Mouse (Mus musculus): ENCODE measurements at regions not wholly inside any gene's neighbourhood (a gene's known extent, or its start where the extent isn't known, plus 50 kb on each side); places are given as distances from the start of the nearest gene placed in this dataset.
"Not testable (repeated sequence)": the region's sequence is repeated elsewhere in the genome, so short reads cannot be mapped to it uniquely, and the experiment has no call there.

DNA sequence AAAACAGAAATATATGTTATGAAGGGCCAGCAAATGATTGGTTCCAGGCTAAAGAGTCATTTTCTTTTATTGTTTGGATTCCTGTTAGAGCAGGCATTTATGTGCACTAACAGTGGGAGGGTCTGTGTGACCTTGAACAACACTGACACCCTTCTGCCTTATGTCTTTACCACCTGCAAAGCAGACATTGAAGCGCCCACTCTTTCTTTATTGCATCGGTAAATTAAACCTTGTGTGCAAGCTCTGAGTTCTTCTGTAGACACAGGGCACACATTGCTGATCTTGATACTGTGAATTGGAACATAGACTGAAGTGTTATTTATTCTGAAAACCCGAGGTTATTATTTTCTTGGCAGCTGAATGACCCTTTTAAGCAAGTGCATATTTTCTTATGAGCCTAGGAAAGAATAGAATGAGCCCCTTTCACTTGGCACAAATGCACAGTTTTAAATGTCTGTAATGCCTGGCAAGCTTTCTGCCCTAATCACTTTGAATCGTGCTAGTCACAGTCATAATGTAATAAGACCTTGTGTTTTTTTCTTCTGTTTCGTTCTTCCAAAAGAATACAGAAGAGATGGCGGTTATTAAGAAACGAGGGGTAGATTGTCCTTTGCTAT, 125.1 kb upstream of the Cobl start:
- 75% methylated on average over 7 of the region's 7 CpGs for WGBS
- no peak for ATAC-seq (replicated peaks; ENCODE audit: low FRiP score)
- no peak for DNase-seq (ENCODE audit: low spot score)

DNA sequence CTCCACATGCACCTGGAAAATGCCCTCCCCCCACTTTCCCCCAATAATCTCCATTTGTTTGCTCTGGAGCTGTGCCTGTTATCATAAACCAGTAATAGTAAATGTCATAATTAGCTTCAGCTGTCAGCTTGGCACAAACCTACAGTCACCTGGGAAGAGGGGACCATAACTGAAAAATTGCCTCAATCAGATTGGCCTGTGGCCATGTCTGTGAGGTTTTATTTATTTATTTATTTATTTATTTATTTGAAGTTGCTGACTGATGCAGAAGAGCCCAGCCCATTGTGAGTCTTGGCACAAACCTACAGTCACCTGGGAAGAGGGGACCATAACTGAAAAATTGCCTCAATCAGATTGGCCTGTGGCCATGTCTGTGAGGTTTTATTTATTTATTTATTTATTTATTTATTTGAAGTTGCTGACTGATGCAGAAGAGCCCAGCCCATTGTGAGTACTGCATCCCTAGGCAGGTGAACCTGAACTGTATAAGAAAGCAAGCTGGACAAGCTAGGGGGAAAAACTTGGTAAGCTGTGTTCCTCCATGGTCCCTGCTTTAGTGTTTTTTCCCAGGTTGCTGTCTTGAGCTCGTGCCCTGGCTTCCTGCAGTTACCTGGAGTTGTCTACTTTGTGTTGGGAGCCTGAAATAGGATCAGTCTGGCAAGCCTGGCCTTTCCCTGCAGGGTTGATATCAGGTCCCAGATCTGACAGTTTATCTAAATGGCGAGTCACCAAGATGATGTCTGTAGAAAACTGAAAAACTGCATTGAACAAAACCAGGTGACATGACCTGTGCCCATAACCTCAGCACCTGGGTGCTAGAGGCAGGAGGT, 120.3 kb upstream of the Cobl start:
- not testable (repeated sequence) for H3K4me3 ChIP-seq (ENCODE audit: low read depth, low read length); H3K27me3 ChIP-seq (ENCODE audit: control insufficient read depth, insufficient read depth, low read length); H3K4me2 ChIP-seq (ENCODE audit: low read depth, low read length, severe bottlenecking); H3K9me3 ChIP-seq (ENCODE audit: control insufficient read depth, low read length); H3K27ac ChIP-seq (ENCODE audit: low read depth, low read length); DNase-seq (ENCODE audit: low spot score); H3K4me1 ChIP-seq (replicated peaks; ENCODE audit: control insufficient read depth, insufficient read depth, low read length); ATAC-seq (replicated peaks; ENCODE audit: low FRiP score); H3K36me3 ChIP-seq (ENCODE audit: control insufficient read depth, insufficient read depth, low read length); H3K9ac ChIP-seq (ENCODE audit: low read length)
- 88% methylated on average over 2 of the region's 2 CpGs for WGBS

More for the DNA sequence above, 125.1 kb upstream of the Cobl start:
- Histone ChIP-seq H3K27me3 (ENCODE audit: control insufficient read depth, insufficient read depth, low read length) (no peaks in the 10 kb centered on the region), H3K36me3 (ENCODE audit: control insufficient read depth, insufficient read depth, low read length) (no peaks in the 10 kb centered on the region), H3K9me3 (ENCODE audit: control insufficient read depth, low read length) (no peaks in the 10 kb centered on the region), H3K27ac (ENCODE audit: low read depth, low read length) (no peak overlapping the region), H3K9ac (ENCODE audit: low read length) (no peak overlapping the region), H3K4me2 (ENCODE audit: low read depth, low read length, severe bottlenecking) (no peak overlapping the region), H3K4me3 (ENCODE audit: low read depth, low read length) (no peak overlapping the region), H3K4me1 (replicated peaks; ENCODE audit: control insufficient read depth, insufficient read depth, low read length) (no peaks in the 10 kb centered on the region)

DNA sequence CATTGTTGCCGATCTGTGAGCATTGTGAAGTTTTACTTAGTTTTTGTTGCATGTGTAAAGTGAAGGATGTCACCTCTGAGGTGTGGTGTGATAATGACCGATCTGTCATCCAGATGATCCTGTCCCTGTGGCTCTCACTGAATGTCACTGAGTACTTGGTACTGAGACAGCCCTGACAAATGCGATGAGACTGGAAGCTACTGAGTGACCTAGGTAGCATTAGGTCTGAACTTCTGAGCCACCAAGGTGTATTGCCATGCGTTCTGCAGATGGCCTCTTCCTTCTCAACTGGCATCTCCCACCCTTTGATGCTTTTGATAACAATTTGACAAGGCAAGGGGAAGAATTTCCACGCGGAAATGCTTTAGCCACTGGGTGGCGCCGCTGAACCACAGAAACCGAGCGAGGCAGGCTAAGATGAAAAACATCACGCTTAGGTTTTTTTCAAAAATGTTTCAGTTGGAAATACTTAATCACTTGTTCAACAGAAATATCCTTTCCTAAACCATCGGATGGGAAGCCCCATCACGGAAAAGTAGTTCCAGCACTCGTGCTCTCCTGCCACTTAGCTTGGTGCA, 114.3 kb upstream of the Cobl start:
- Histone ChIP-seq H3K4me1 (replicated peaks; ENCODE audit: control insufficient read depth, insufficient read depth, low read length) (no peaks in the 10 kb centered on the region), H3K36me3 (ENCODE audit: control insufficient read depth, insufficient read depth, low read length) (no peaks in the 10 kb centered on the region), H3K27ac (ENCODE audit: low read depth, low read length) (no peak overlapping the region), H3K4me3 (ENCODE audit: low read depth, low read length) (no peak overlapping the region), H3K4me2 (ENCODE audit: low read depth, low read length, severe bottlenecking) (no peak overlapping the region), H3K9ac (ENCODE audit: low read length) (no peak overlapping the region), H3K9me3 (ENCODE audit: control insufficient read depth, low read length) (no peaks in the 10 kb centered on the region), H3K27me3 (ENCODE audit: control insufficient read depth, insufficient read depth, low read length) (no peaks in the 10 kb centered on the region)
- WGBS, result 43% methylated on average over 14 of the region's 14 CpGs
- DNase-seq (ENCODE audit: low spot score), result peak; percentile 75
- peak; percentile 66 for ATAC-seq (replicated peaks; ENCODE audit: low FRiP score)

DNA sequence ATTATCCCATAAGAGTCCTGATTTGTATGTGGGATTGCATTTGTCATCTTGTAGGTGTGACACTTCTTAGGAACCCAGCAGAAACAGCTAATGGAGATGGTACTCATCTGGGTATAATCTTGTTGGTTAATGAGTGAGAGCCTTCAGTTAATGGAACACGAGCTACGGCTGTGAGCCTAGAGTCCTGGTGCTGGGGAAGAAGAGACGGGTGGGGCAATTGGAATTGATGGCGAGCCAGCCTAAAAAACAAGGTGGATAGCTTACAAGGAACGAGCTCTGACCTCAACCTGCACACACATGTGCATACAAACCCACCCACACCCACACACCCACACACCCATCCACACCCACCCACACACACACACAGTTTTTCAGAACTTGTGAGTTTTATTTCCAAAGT, 94.9 kb upstream of the Cobl start:
- no peaks in the 10 kb centered on the region for H3K9me3 ChIP-seq (ENCODE audit: control insufficient read depth, low read length)
- no peaks in the 10 kb centered on the region for H3K27me3 ChIP-seq (ENCODE audit: control insufficient read depth, insufficient read depth, low read length)
- no peaks in the 10 kb centered on the region for H3K4me1 ChIP-seq (replicated peaks; ENCODE audit: control insufficient read depth, insufficient read depth, low read length)
- ATAC-seq (replicated peaks; ENCODE audit: low FRiP score), result peak; percentile 57
- no peak overlapping the region for H3K27ac ChIP-seq (ENCODE audit: low read depth, low read length)
- H3K4me2 ChIP-seq (ENCODE audit: low read depth, low read length, severe bottlenecking), result no peak overlapping the region
- DNase-seq (ENCODE audit: low spot score), result no peak
- no peak overlapping the region for H3K9ac ChIP-seq (ENCODE audit: low read length)
- no peaks in the 10 kb centered on the region for H3K36me3 ChIP-seq (ENCODE audit: control insufficient read depth, insufficient read depth, low read length)
- H3K4me3 ChIP-seq (ENCODE audit: low read depth, low read length), result no peak overlapping the region
- 78% methylated on average over 5 of the region's 5 CpGs for WGBS

DNA sequence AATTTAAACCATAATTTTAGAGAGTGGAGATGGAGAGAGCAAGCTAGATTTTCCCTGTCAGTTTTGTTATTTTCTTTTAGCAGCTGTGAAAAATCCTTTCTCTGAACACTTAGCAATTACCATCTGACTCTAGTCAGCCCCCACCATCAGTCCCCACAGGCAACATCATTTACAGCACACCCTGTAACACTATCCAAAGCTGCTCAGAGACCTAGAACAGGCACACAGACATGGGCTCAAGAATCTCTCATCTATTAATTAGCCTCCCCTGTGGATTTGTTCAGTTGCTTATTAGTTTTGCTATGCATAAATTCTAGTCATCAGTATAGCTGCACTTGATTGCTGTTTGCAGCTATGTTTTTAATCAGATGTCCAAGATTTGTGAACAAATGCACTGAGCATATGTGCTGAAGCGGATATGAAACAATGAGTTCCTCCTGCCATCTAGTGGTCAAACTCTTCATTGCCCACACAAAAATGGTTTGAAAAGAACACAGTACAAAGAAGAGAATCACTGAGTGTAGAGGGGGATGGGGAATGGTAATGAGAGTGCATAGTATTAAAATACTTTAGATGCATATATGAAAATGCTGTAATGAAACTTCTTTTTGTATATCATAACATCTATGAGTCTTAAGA, 94.4 kb upstream of the Cobl start:
- ATAC-seq (replicated peaks; ENCODE audit: low FRiP score) (peak; percentile 88), DNase-seq (ENCODE audit: low spot score) (no peak)
- H3K4me1 ChIP-seq (replicated peaks; ENCODE audit: control insufficient read depth, insufficient read depth, low read length), result no peaks in the 10 kb centered on the region
- H3K36me3 ChIP-seq (ENCODE audit: control insufficient read depth, insufficient read depth, low read length), result no peaks in the 10 kb centered on the region
- no peak overlapping the region for H3K4me2 ChIP-seq (ENCODE audit: low read depth, low read length, severe bottlenecking)
- no peak overlapping the region for H3K9ac ChIP-seq (ENCODE audit: low read length)
- H3K9me3 ChIP-seq (ENCODE audit: control insufficient read depth, low read length), result no peaks in the 10 kb centered on the region
- WGBS, result 25% methylated on average over 1 of the region's 1 CpGs
- no peak overlapping the region for H3K4me3 ChIP-seq (ENCODE audit: low read depth, low read length)
- H3K27ac ChIP-seq (ENCODE audit: low read depth, low read length), result no peak overlapping the region
- no peaks in the 10 kb centered on the region for H3K27me3 ChIP-seq (ENCODE audit: control insufficient read depth, insufficient read depth, low read length)

DNA sequence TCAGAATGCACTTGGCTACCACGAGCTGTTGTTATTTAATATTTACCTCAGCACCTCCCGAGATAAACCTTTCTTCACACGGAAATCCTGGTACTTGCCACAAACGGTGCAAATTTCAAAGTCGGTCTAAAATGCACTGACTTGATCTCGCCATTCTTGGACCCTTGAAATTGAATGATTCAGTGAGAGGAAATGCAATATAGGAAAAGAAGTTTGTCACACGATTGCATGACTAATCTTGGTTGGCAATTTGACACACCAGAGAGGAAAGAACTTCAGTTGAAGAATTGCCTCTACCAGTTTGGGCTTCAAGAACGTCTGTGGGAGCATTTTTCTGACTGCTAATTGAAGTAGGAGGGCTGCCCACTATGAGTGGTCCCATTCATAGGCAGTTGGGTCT, 93.4 kb upstream of the Cobl start:
- H3K4me1 ChIP-seq (replicated peaks; ENCODE audit: control insufficient read depth, insufficient read depth, low read length), result no peaks in the 10 kb centered on the region
- WGBS, result 89% methylated on average over 8 of the region's 8 CpGs
- no peak overlapping the region for H3K27ac ChIP-seq (ENCODE audit: low read depth, low read length)
- H3K36me3 ChIP-seq (ENCODE audit: control insufficient read depth, insufficient read depth, low read length), result no peaks in the 10 kb centered on the region
- no peak for ATAC-seq (replicated peaks; ENCODE audit: low FRiP score)
- H3K9me3 ChIP-seq (ENCODE audit: control insufficient read depth, low read length), result no peaks in the 10 kb centered on the region
- H3K4me2 ChIP-seq (ENCODE audit: low read depth, low read length, severe bottlenecking), result no peak overlapping the region
- H3K27me3 ChIP-seq (ENCODE audit: control insufficient read depth, insufficient read depth, low read length), result no peaks in the 10 kb centered on the region
- no peak overlapping the region for H3K4me3 ChIP-seq (ENCODE audit: low read depth, low read length)
- no peak overlapping the region for H3K9ac ChIP-seq (ENCODE audit: low read length)
- no peak for DNase-seq (ENCODE audit: low spot score)

DNA sequence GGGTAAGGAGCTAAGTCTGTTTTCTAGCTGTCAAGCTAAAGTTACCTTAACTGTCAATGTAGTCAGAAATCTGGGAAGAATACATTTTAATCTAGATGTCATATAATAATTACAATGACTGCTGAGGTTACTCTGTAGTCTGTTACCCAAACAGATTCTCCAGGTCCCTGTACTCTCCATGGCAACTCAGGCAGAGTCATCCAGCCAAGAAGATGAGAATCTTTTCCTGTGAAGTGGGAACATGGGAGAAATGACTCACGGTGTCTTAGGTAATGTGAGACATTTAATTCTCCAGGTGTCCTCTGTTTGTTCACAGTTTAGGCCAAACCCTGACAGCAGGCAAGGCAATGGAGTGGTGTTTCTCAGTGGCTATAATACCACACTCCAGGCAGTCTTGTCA, 81.0 kb upstream of the Cobl start:
- Histone ChIP-seq H3K27ac (ENCODE audit: low read depth, low read length) (no peak overlapping the region), H3K4me3 (ENCODE audit: low read depth, low read length) (no peak overlapping the region), H3K9ac (ENCODE audit: low read length) (no peak overlapping the region), H3K4me1 (replicated peaks; ENCODE audit: control insufficient read depth, insufficient read depth, low read length) (no peaks in the 10 kb centered on the region), H3K27me3 (ENCODE audit: control insufficient read depth, insufficient read depth, low read length) (no peaks in the 10 kb centered on the region), H3K36me3 (ENCODE audit: control insufficient read depth, insufficient read depth, low read length) (no peaks in the 10 kb centered on the region), H3K9me3 (ENCODE audit: control insufficient read depth, low read length) (no peaks in the 10 kb centered on the region), H3K4me2 (ENCODE audit: low read depth, low read length, severe bottlenecking) (no peak overlapping the region)
- DNase-seq (ENCODE audit: low spot score) (no peak), ATAC-seq (replicated peaks; ENCODE audit: low FRiP score) (no peak)
- WGBS, result 88% methylated on average over 1 of the region's 1 CpGs

DNA sequence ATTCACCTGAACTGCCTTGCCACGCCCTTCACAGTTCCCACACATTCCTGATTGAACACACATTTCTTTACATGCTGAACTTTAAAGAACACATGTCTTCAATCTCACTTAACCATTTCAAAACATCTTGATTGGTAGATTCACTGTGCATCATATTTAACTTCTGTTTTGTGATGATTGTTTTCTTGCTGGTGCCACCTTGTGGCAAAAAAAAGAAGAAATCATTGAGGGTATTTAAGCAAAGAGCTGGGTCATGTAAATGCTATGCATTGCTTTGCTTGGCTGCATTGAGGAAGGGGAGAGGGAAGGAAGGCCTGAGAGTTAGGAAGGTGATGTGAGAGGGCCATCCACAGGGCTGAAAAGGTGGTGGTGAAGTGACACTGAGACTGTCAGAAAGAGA, 78.3 kb upstream of the Cobl start:
- Histone ChIP-seq H3K9ac (ENCODE audit: low read length) (no peak overlapping the region), H3K4me3 (ENCODE audit: low read depth, low read length) (no peak overlapping the region), H3K4me2 (ENCODE audit: low read depth, low read length, severe bottlenecking) (no peak overlapping the region), H3K27ac (ENCODE audit: low read depth, low read length) (no peak overlapping the region), H3K9me3 (ENCODE audit: control insufficient read depth, low read length) (no peaks in the 10 kb centered on the region), H3K36me3 (ENCODE audit: control insufficient read depth, insufficient read depth, low read length) (no peaks in the 10 kb centered on the region), H3K27me3 (ENCODE audit: control insufficient read depth, insufficient read depth, low read length) (no peaks in the 10 kb centered on the region), H3K4me1 (replicated peaks; ENCODE audit: control insufficient read depth, insufficient read depth, low read length) (no peaks in the 10 kb centered on the region)
- ATAC-seq (replicated peaks; ENCODE audit: low FRiP score) (no peak), DNase-seq (ENCODE audit: low spot score) (no peak)
- WGBS, result 82% methylated on average over 1 of the region's 1 CpGs
